20 mouse cellular contexts compared by ENCODE assay signal in genomic region chr15:86292288-86292687, GRCm38 (mm10).
"Had no signal": no experiment of that assay in that cellular context is flagged by ENCODE, and none has a peak within 500 bp of the region (broad histone marks: within the 10 kb centered on the region; RNA-seq: fewer than 3 reads in every experiment).

No protein-coding gene starts in this region.

- H3K4me3 ChIP-seq: intestine, embryonic 15.5 days; limb, embryonic 10.5 days; limb, embryonic 13.5 days; liver, embryonic 12.5 days; liver, embryonic 15.5 days; midbrain, embryonic 10.5 days; midbrain, embryonic 13.5 days; myocyte had no signal

- ATAC-seq: intestine, embryonic 15.5 days; liver, embryonic 12.5 days; midbrain, embryonic 13.5 days; midbrain, embryonic 16.5 days had no signal

- H3K9me3 ChIP-seq: intestine, embryonic 15.5 days; limb, embryonic 10.5 days; limb, embryonic 13.5 days; liver, embryonic 12.5 days; liver, embryonic 15.5 days; midbrain, embryonic 10.5 days; midbrain, embryonic 13.5 days had no signal

- H3K36me3 ChIP-seq: intestine, embryonic 15.5 days; limb, embryonic 10.5 days; limb, embryonic 13.5 days; liver, embryonic 12.5 days; liver, embryonic 15.5 days; midbrain, embryonic 10.5 days; midbrain, embryonic 13.5 days had no signal

- H3K9ac ChIP-seq: intestine, embryonic 15.5 days; limb, embryonic 13.5 days; liver, embryonic 12.5 days; liver, embryonic 15.5 days; midbrain, embryonic 13.5 days had no signal

- DNase-seq: kidney, adult 11 months; kidney, postnatal 36 days; liver; lung, adult 2 months; lung, postnatal 14 days; lung, postnatal 4 days; right cerebral cortex, postnatal 4 days; thymus, adult 2 months; thymus, postnatal 14 days; thymus, postnatal 4 days had no signal

- H3K27me3 ChIP-seq: intestine, embryonic 15.5 days; limb, embryonic 13.5 days; liver, embryonic 12.5 days; liver, embryonic 15.5 days had no signal

- H3K27ac ChIP-seq: intestine, embryonic 15.5 days; limb, embryonic 10.5 days; limb, embryonic 13.5 days; liver, embryonic 12.5 days; liver, embryonic 15.5 days; midbrain, embryonic 10.5 days; midbrain, embryonic 13.5 days; stomach, postnatal 0 days had no signal

- H3K4me2 ChIP-seq: intestine, embryonic 15.5 days; limb, embryonic 13.5 days; liver, embryonic 12.5 days; liver, embryonic 15.5 days; midbrain, embryonic 13.5 days had no signal
